Mouse (Mus musculus) spleen, postnatal 36 days (tissue): ENCODE measurements around the gene Hist1h3e.

Experiments
- DNase-seq, 2 experiments: peaks; one replicate each; pipeline ENCODE4 v3.0.0; 2022; ENCODE audit warnings: low spot score in 2 of 2, mixed read lengths in 1 of 2

Gene Hist1h3e

DNA sequence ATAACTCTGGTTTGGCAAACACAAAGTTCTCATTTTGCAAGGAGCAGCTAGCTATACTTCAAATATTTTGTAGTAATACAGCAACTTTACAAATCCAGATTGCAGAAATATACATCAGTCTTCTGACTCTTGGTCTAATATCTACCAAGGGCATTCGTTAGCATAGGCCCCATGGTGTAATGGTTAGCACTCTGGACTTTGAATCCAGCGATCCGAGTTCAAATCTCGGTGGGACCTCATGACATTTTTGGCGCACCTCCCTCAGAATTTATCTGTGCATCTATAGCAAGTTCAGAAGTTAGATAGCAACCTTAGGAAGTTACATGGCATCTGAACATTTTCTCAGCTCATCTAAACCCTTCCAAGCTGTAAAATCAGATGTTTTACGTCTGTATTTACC is 43.3 kb downstream of the Hist1h3e start:
- peak; percentile 70 to 81 for DNase-seq

DNA sequence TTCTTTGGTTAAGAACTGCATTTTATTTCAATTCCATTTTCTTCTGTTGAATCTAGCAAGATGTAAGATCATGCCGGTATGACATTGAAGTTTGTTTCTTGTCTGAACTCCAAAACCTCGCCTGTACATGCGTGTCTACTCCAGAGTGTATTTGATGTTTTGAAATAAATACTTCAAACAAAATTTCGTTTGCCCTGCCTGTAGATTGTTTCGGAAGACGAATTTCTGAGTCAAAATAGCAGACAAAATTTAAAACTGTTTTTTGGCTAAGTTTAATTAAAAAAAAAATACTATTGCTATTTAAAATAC is 43.9 kb downstream of the Hist1h3e start:
- DNase-seq, result no peak

- DNase-seq, result peak; percentile 82 to 92
Observed at GRCm38 (mm10) chr13:23517603-23518294, 44.4 kb downstream of the Hist1h3e start.

GRCm38 (mm10) chr13:23516822-23517602 is 45.2 kb downstream of the Hist1h3e start:
- DNase-seq, result peak; percentile 63 to 74

DNA sequence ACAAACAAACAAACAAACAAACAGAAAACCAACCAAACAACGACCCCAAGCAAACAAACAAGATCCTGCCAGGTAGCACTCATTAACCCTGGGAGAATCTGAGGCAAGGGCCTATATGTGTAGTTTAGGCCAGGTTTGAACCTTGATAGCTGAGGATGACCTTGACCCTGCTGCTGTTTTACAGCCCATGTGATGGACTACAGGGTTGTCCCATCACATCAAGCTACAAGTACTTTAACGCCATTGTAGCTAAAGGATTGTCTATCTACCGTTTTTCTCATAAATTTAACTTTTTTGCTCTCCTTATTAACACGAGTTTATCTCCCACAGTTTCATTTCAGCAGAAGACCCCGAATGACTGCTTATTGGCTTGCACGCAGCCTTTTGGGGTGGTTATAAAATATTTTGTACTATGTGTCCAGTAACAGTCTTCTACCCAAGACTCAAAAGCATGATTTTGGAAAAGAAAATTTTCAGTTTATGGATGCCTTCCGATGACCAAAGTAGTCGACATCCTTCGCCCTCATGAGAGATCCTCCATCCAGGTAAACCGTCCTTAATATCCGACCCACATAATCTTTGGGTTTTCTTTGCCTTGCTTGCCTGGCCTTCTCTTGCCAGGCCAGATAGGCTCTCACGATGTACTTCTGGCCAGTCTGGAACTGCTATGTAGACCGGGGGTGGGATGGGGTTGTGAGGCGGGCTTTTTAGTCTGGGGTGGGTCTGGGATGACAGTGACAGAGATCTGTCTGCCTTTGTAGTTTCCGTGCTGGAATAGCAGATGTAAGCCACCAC is 46.1 kb downstream of the Hist1h3e start:
- no peak for DNase-seq

- no peak for DNase-seq
Observed at GRCm38 (mm10) chr13:23515281-23515680, 46.9 kb downstream of the Hist1h3e start.

- no peak for DNase-seq
Observed at GRCm38 (mm10) chr13:23513517-23513916, 48.7 kb downstream of the Hist1h3e start.
